Mouse (Mus musculus): ENCODE data around the gene Slc9a9. TPM values are rescaled to one million over a fixed set of nuclear protein-coding genes. Genes with fewer than 3 reads are reported as not detected.
"Not testable (repeated sequence)": the region's sequence is repeated elsewhere in the genome, so short reads cannot be mapped to it uniquely, and the experiment has no call there.

Slc9a9 gene
- polyA plus RNA-seq (2016; fragmentation: Nextera tagmentation; extraction: Ambion mirVana): 3.9 and 4.0 TPM in 2 replicates

DNA sequence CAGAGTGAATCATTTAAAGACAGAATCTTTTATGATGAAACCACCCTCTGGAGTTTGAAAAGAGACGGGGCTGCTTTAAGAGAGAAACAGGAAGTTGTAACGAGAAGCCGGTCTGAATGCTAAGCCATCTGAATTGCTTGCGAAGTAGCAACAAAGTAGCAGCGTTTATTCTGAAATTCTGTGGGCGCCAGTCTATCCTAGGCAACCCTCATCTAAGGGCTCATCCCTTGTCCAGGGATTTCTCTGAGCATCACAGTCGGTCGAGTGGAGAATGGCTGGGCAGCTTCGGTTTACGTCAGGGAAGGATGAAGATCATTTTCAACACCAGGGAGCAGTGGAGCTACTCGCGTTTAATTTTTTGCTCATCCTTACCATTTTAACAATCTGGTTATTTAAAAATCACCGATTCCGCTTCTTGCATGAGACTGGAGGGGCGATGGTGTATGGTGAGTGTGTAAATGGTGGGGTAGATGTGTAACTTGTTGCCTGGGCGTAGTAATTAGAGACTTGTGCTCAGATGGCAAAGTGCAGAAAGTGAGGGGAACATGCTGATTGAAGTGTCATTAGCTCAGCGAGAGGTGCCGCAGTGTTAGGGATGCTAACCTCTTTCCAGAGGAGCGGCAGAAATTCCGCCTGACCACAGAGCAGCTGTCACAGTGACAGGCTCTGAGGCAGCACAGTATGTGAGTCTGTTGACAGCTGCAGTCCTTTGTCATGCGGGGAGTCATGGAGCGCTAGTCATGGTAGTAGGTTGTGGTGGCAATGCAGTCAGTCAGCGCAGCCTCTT, at the start of gene Slc9a9:
Slc9a9 (plus strand) TSS at position 119 of the 787 bp plus-strand sequence.
- Histone ChIP-seq H3K27ac (ENCODE audit: poor library complexity, severe bottlenecking) (peak within 1 kb of the TSS; percentile 47; the same call in 1 of the 2 replicates), H3K27me3 (replicated peaks) (no peaks in the 10 kb centered on the region), H3K4me2 (peak within 1 kb of the TSS; percentile 75), H3K4me1 (replicated peaks) (peaks cover 9% of the 10 kb centered on the region), H3K36me3 (no peaks in the 10 kb centered on the region), H3K4me3 (peak within 1 kb of the TSS; percentile 54), H3K9me3 (replicated peaks) (no peaks in the 10 kb centered on the region), H3K9ac (peak within 1 kb of the TSS; percentile 54)
- 2% methylated on average over 23 of the region's 23 CpGs for WGBS
- peak; percentile 79 for ATAC-seq (ENCODE audit: insufficient number of reproducible peaks, low FRiP score)

DNA sequence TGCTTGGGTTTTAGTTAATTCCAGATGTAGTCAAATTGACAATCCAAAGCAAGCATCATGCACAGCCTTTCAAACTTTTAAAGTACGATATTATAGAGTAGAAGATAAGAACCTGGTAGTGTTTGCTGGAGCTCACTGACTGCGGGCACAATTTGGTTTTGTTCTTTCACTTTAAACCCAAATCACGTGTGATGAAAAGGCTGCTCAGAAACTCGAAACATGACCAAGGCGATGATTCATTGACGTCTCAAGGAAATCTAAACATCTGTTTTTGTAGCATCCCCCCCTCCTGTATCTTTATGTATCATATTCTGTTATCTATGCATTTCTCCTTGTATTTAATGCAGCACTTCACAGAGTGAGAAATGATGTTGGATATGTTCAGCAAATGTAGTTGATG, 49.4 kb upstream of the Slc9a9 start:
- no peak for ATAC-seq (ENCODE audit: insufficient number of reproducible peaks, low FRiP score)
- Histone ChIP-seq H3K27ac (ENCODE audit: poor library complexity, severe bottlenecking) (no peak overlapping the region), H3K27me3 (replicated peaks) (no peaks in the 10 kb centered on the region), H3K9me3 (replicated peaks) (no peaks in the 10 kb centered on the region), H3K4me2 (no peak overlapping the region), H3K36me3 (no peaks in the 10 kb centered on the region), H3K9ac (no peak overlapping the region), H3K4me1 (replicated peaks) (peaks cover 29% of the 10 kb centered on the region), H3K4me3 (no peak overlapping the region)
- WGBS: 76% methylated on average over 6 of the region's 6 CpGs

- WGBS: 87% methylated on average over 10 of the region's 10 CpGs
Measured at GRCm38 (mm10) chr9:94620846-94621245, 48.9 kb upstream of the Slc9a9 start.

DNA sequence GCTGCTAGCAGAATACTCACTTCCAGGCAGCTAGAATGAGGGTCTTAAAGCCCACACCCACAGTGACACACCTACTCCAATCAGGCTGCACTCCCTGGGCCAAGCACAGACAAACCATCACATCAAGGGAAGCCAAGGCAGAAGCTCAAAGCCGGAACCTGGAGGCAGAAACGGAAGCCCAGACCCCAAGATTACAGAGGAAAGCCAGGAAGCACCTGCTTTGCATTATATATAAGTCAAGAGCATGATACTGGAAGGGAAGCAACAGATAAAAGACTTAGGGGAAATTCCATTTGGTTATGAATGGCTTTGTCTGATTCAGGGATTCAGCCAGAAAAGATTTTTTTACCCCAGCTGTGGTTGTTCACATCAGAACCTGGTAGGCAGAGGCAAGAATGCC, 47.8 kb upstream of the Slc9a9 start:
- no peaks in the 10 kb centered on the region for H3K36me3 ChIP-seq
- no peaks in the 10 kb centered on the region for H3K9me3 ChIP-seq (replicated peaks)
- H3K27ac ChIP-seq (ENCODE audit: poor library complexity, severe bottlenecking): peak overlapping the region; percentile 3; the same call in 1 of the 2 replicates
- no peak overlapping the region for H3K4me2 ChIP-seq
- ATAC-seq (ENCODE audit: insufficient number of reproducible peaks, low FRiP score): no peak
- peaks cover 26% of the 10 kb centered on the region for H3K4me1 ChIP-seq (replicated peaks)
- no peak overlapping the region for H3K9ac ChIP-seq
- no peaks in the 10 kb centered on the region for H3K27me3 ChIP-seq (replicated peaks)
- no peak overlapping the region for H3K4me3 ChIP-seq
- WGBS: 47% methylated on average over 2 of the region's 2 CpGs

More at GRCm38 (mm10) chr9:94620846-94621245, 48.9 kb upstream of the Slc9a9 start:
- H3K9me3 ChIP-seq (replicated peaks): no peaks in the 10 kb centered on the region
- H3K4me3 ChIP-seq: no peak overlapping the region
- H3K4me2 ChIP-seq: no peak overlapping the region
- peaks cover 27% of the 10 kb centered on the region for H3K4me1 ChIP-seq (replicated peaks)
- no peaks in the 10 kb centered on the region for H3K27me3 ChIP-seq (replicated peaks)
- no peak overlapping the region for H3K9ac ChIP-seq
- ATAC-seq (ENCODE audit: insufficient number of reproducible peaks, low FRiP score): no peak
- H3K36me3 ChIP-seq: no peaks in the 10 kb centered on the region
- no peak overlapping the region for H3K27ac ChIP-seq (ENCODE audit: poor library complexity, severe bottlenecking)

DNA sequence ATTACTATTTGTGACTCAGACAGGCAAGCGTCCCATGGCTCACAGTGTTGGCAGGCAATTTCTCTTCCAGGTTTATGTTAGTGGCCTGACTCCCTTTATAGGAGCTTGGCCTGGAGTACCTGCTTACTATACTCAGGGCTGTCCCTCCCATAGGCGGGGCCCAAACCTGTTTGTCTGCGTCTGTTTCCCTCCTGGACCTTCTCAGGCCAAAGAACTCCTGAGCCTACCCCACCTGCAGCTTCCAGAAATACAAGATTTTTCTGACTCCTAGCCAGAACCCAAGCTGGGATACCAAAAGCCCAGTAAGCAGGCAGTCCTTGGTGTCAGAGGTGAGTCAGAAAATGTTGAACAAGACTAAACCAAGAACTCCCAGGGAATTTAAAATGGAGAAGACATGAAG, 43.0 kb upstream of the Slc9a9 start:
- Histone ChIP-seq H3K4me2 (no peak overlapping the region), H3K36me3 (no peaks in the 10 kb centered on the region), H3K9ac (no peak overlapping the region), H3K4me1 (replicated peaks) (peaks cover 8% of the 10 kb centered on the region), H3K27ac (ENCODE audit: poor library complexity, severe bottlenecking) (no peak overlapping the region), H3K9me3 (replicated peaks) (peaks cover 3% of the 10 kb centered on the region), H3K4me3 (no peak overlapping the region), H3K27me3 (replicated peaks) (no peaks in the 10 kb centered on the region)
- ATAC-seq (ENCODE audit: insufficient number of reproducible peaks, low FRiP score): no peak
- 79% methylated on average over 3 of the region's 3 CpGs for WGBS

DNA sequence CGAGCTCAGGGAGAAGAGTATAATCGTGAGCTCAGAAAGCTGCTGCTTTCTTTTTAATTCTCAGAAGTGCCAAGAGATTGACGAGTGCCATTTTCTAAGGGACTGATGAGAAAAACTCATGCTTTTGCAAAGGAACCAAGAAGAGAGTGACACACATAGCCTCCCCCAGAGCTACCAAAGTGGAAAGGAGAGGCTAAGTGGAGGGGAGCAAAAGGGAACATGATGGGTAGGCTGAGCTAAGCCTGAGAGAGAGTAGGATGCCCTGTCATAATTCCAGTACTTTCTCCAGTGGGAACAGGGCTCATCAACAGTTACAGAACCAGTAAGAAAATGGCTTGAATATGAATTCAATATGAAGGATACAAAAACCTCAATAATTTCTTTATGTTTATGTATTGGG, 40.8 kb upstream of the Slc9a9 start:
- H3K4me2 ChIP-seq: no peak overlapping the region
- no peak overlapping the region for H3K9ac ChIP-seq
- ATAC-seq (ENCODE audit: insufficient number of reproducible peaks, low FRiP score): no peak

DNA sequence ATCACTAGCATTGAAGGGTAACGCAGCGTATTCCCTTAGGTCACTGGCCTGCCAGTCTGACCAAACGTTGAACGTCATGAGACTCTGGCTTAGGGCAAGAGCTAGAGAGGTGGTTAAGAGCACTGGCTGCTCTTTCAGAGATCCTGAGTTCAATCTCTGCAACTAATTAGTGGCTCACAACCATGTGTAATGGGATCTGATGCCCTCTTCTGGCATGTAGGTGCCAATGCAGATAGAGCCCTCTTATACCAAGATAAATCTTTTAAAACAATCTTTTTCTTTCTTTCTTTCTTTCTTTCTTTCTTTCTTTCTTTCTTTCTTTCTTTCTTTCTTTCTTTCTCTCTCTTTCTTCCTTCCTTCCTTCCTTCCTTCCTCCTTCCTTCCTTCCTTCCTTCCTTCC, 35.4 kb upstream of the Slc9a9 start:
- H3K4me3 ChIP-seq; H3K27ac ChIP-seq (ENCODE audit: poor library complexity, severe bottlenecking); H3K9me3 ChIP-seq (replicated peaks); H3K36me3 ChIP-seq; ATAC-seq (ENCODE audit: insufficient number of reproducible peaks, low FRiP score); H3K27me3 ChIP-seq (replicated peaks); H3K4me1 ChIP-seq (replicated peaks); H3K4me2 ChIP-seq; H3K9ac ChIP-seq: not testable (repeated sequence)
- WGBS: 89% methylated on average over 4 of the region's 4 CpGs

More for the DNA sequence above, 40.8 kb upstream of the Slc9a9 start:
- Histone ChIP-seq H3K36me3 (no peaks in the 10 kb centered on the region), H3K4me1 (replicated peaks) (no peaks in the 10 kb centered on the region), H3K27me3 (replicated peaks) (no peaks in the 10 kb centered on the region), H3K9me3 (replicated peaks) (peaks cover 3% of the 10 kb centered on the region), H3K27ac (ENCODE audit: poor library complexity, severe bottlenecking) (no peak overlapping the region), H3K4me3 (no peak overlapping the region)
- 77% methylated on average over 3 of the region's 3 CpGs for WGBS

- Histone ChIP-seq H3K4me3 (no peak overlapping the region), H3K9me3 (replicated peaks) (no peaks in the 10 kb centered on the region), H3K36me3 (no peaks in the 10 kb centered on the region), H3K4me1 (replicated peaks) (peaks cover 4% of the 10 kb centered on the region), H3K27me3 (replicated peaks) (no peaks in the 10 kb centered on the region), H3K4me2 (no peak overlapping the region), H3K9ac (no peak overlapping the region), H3K27ac (ENCODE audit: poor library complexity, severe bottlenecking) (no peak overlapping the region)
- ATAC-seq (ENCODE audit: insufficient number of reproducible peaks, low FRiP score): peak; percentile 55; the same call in 1 of the 2 replicates
- 21% methylated on average over 6 of the region's 6 CpGs for WGBS
Measured at GRCm38 (mm10) chr9:94645631-94646030, 24.1 kb upstream of the Slc9a9 start.

- Histone ChIP-seq H3K4me2 (no peak overlapping the region), H3K9ac (no peak overlapping the region), H3K36me3 (no peaks in the 10 kb centered on the region), H3K4me3 (no peak overlapping the region), H3K9me3 (replicated peaks) (no peaks in the 10 kb centered on the region), H3K27me3 (replicated peaks) (no peaks in the 10 kb centered on the region), H3K27ac (ENCODE audit: poor library complexity, severe bottlenecking) (no peak overlapping the region; the same call in 1 of the 2 replicates), H3K4me1 (replicated peaks) (peaks cover 4% of the 10 kb centered on the region)
- 32% methylated on average over 4 of the region's 4 CpGs for WGBS
- ATAC-seq (ENCODE audit: insufficient number of reproducible peaks, low FRiP score): no peak
Measured at GRCm38 (mm10) chr9:94647425-94647824, 22.3 kb upstream of the Slc9a9 start.

DNA sequence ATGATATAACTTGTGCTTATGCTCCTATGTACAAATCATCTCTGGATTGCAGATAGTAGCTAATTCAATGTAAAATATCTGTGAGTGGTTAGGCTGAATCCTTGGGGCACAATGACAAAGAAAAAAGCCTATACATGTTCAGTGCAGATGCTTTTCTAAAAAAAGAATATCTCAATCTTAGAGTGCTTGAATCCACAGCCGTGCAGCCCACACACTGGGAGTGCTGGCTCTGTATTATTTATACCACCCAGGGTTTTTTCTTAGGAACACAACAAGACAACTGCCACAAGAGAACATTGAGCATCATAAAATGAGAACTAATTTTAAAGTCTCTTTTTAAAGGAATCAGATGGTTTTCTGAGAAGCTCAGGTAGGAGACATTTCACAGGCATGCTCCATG, 19.7 kb upstream of the Slc9a9 start:
- no peak for ATAC-seq (ENCODE audit: insufficient number of reproducible peaks, low FRiP score)
- 42% methylated on average over 1 of the region's 1 CpGs for WGBS
- Histone ChIP-seq H3K4me2 (no peak overlapping the region), H3K4me1 (replicated peaks) (peaks cover 4% of the 10 kb centered on the region), H3K36me3 (no peaks in the 10 kb centered on the region), H3K27ac (ENCODE audit: poor library complexity, severe bottlenecking) (no peak overlapping the region), H3K4me3 (no peak overlapping the region), H3K27me3 (replicated peaks) (no peaks in the 10 kb centered on the region), H3K9me3 (replicated peaks) (0 out of 2 replicates have a peak, but pooled peaks cover under 1% of the 10 kb centered on the region), H3K9ac (no peak overlapping the region)

GRCm38 (mm10) chr9:94653198-94653597, 16.5 kb upstream of the Slc9a9 start:
- no peaks in the 10 kb centered on the region for H3K4me1 ChIP-seq (replicated peaks)
- no peak overlapping the region for H3K4me3 ChIP-seq
- no peak overlapping the region for H3K4me2 ChIP-seq
- no peaks in the 10 kb centered on the region for H3K27me3 ChIP-seq (replicated peaks)
- 0 out of 2 replicates have a peak, but pooled peaks cover 3% of the 10 kb centered on the region for H3K9me3 ChIP-seq (replicated peaks)
- H3K36me3 ChIP-seq: no peaks in the 10 kb centered on the region
- no peak for ATAC-seq (ENCODE audit: insufficient number of reproducible peaks, low FRiP score)
- 77% methylated on average over 6 of the region's 6 CpGs for WGBS
- H3K27ac ChIP-seq (ENCODE audit: poor library complexity, severe bottlenecking): no peak overlapping the region
- no peak overlapping the region for H3K9ac ChIP-seq

Data from heart, embryonic 12.5 days (tissue).